8 mouse cellular contexts compared by ENCODE assay signal in the genomic region with DNA sequence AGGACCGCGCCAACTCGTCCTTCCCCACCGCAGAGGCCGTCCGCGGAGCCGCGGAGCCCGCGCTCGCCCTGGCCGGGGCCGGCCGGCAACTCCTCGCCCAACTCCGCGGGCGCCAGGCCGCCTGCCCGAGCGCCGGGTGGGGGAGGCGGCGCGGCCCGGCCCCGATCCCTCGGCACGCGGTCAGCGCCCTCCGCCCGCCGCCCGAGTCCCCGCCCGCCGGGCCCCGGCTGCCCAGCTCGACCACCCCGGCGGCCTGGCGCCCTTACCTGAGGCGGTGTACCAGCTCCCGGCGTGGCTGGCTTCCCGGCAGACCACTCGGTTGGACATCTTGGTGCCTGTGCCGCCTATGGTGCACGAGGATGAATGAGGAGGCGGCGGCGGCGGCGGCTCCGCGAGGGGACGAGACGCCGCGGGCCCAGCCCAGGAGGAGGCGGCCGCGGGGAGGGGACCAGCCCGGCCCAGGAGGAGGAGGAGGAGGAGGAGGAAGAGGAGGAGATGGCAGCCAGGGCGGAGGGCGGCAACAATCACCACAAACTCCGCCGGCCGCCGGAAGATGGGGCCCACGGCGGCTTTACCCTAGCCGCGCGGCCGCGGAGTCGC. TPM values are rescaled to one million over a fixed set of nuclear protein-coding genes. Genes with fewer than 3 reads are reported as not detected.
DNase-seq lines count a peak whose midpoint lies in the region; ATAC-seq and TF ChIP-seq lines count a peak whose summit lies in the region.

No protein-coding gene starts in this region.

- H3K9ac ChIP-seq in hindbrain, embryonic 15.5 days = peak overlapping the region; percentile 94

- no peaks in the 10 kb centered on the region for H3K9me3 ChIP-seq in hindbrain, embryonic 15.5 days

- in situ Hi-C loops in Patski (cut with MboI; ENCODE audit: low pct_unique_long_range_greater_than_20kb) = loop anchor here (5.0 to 25.0 kb wide), 3 partner anchors 42 to 1457 kb away; partner anchors contain the start of gene Ypel5

- POLR2A ChIA-PET in Patski (lab: Charles Lee) = interaction anchor here (1.0 kb wide), 2 partner anchors 51 to 76 kb away, joined by 3 read pairs; no protein-coding TSS in a partner anchor

- under 1% methylated on average over 69 of the region's 80 CpGs for WGBS in hindbrain, embryonic 15.5 days

- H3K27ac ChIP-seq in hindbrain, embryonic 15.5 days (replicated peaks) = peak overlapping the region; percentile 99
- peak overlapping the region; percentile 85 for H3K27ac ChIP-seq in left cerebral cortex, adult 2 months

- DNase-seq in Patski (ENCODE audit: low read depth, low spot score) = no peak
- peak; percentile 80 to 83 for DNase-seq in cerebellum, postnatal 25 days
- DNase-seq in frontal cortex, postnatal 36 days (ENCODE audit: low spot score in 2 of 2) = peak; percentile 68 to 69
- DNase-seq in left cerebral cortex, adult 2 months (ENCODE audit: extremely low spot score in 1 of 2, low spot score in 2 of 2) = peak; percentile 72 to 79
- peak; percentile 89 to 93 for DNase-seq in lung, postnatal 4 days
- peak; percentile 36 for DNase-seq in retina, postnatal 7 days (ENCODE audit: low read depth, low spot score)
- peak; percentile 81 to 84 for DNase-seq in urinary bladder, adult 18-20 months (ENCODE audit: low spot score in 2 of 2)

- intact Hi-C loops in left cerebral cortex, adult 2 months (cut with DNase I) = loop anchor here (1.0 to 5.0 kb wide), 3 partner anchors 22 to 272 kb away; partner anchors contain the start of gene Spast

- peak; percentile 60 for ATAC-seq in Patski
- peak; percentile 82 for ATAC-seq in hindbrain, embryonic 15.5 days (ENCODE audit: low FRiP score, low read depth)

- 0 out of 2 replicates have a peak, but pooled peaks cover 10% of the 10 kb centered on the region for H3K36me3 ChIP-seq in hindbrain, embryonic 15.5 days

- no peaks in the 10 kb centered on the region for H3K27me3 ChIP-seq in Patski
- no peaks in the 10 kb centered on the region for H3K27me3 ChIP-seq in hindbrain, embryonic 15.5 days

- H3K4me2 ChIP-seq in hindbrain, embryonic 15.5 days = peak overlapping the region; percentile 86

- peaks cover 36% of the 10 kb centered on the region for H3K4me1 ChIP-seq in hindbrain, embryonic 15.5 days (replicated peaks)

- no peak for TF ChIP-seq CTCF in Patski (IDR thresholded peaks at IDR 0.05)
- no peak for TF ChIP-seq CTCF in left cerebral cortex, adult 2 months (IDR thresholded peaks at IDR 0.05)

- peak overlapping the region; percentile 95 for H3K4me3 ChIP-seq in hindbrain, embryonic 15.5 days
- peak overlapping the region; percentile 78 for H3K4me3 ChIP-seq in left cerebral cortex, adult 2 months

- CTCF ChIA-PET in Patski (lab: Charles Lee) = no interaction called here

RNA-seq across cellular contexts. Expression of gene Memo1, which starts 0.8 kb away (rescaled TPM):
- 85.0 TPM for polyA plus RNA-seq in Patski (2021)
- 51.1 and 51.6 TPM in 2 replicates for polyA plus RNA-seq in hindbrain, embryonic 15.5 days (2015; fragmentation: Nextera tagmentation; extraction: Ambion mirVana)
- total RNA-seq in left cerebral cortex, adult 2 months (2021) = 10 to 100 TPM; 43.3 to 46.9 TPM

RNA-seq across cellular contexts. Expression of gene Dpy30, which starts 29.2 kb away (rescaled TPM):
- 97.9 TPM for polyA plus RNA-seq in Patski (2021)
- 210 and 224 TPM in 2 replicates for polyA plus RNA-seq in hindbrain, embryonic 15.5 days (2015; fragmentation: Nextera tagmentation; extraction: Ambion mirVana)
- total RNA-seq in left cerebral cortex, adult 2 months (2021) = 10 to 100 TPM; 42.6 to 45.6 TPM

RNA-seq across cellular contexts. Expression of gene Spast, which starts 44.3 kb away (rescaled TPM):
- 27.5 TPM for polyA plus RNA-seq in Patski (2021)
- 34.2 and 35.5 TPM in 2 replicates for polyA plus RNA-seq in hindbrain, embryonic 15.5 days (2015; fragmentation: Nextera tagmentation; extraction: Ambion mirVana)
- total RNA-seq in left cerebral cortex, adult 2 months (2021) = 10 to 100 TPM; 53.4 to 55.1 TPM
